ENCODE assay signal across 8 mouse cellular contexts in genomic region chr10:17726373-17726720, GRCm38 (mm10). TPM values are rescaled to one million over a fixed set of nuclear protein-coding genes. Genes with fewer than 3 reads are reported as not detected.
DNase-seq lines count a peak whose midpoint lies in the region; ATAC-seq and TF ChIP-seq lines count a peak whose summit lies in the region.

No protein-coding gene starts in this region.

- peaks cover 9% of the 10 kb centered on the region for H3K4me1 ChIP-seq in liver, adult 2 months (ENCODE audit: control insufficient read depth, insufficient read depth, low read length)
- no peaks in the 10 kb centered on the region; the same call in 1 of the 2 replicates for H3K4me1 ChIP-seq in hindbrain, embryonic 11.5 days (replicated peaks; ENCODE audit: control insufficient read depth, insufficient read depth, low read length)
- peaks cover 49% of the 10 kb centered on the region for H3K4me1 ChIP-seq in liver, embryonic 12.5 days
- peaks cover 16% of the 10 kb centered on the region for H3K4me1 ChIP-seq in stomach, embryonic 16.5 days (ENCODE audit: control insufficient read depth, insufficient read depth, low read length)

- no peak for TF ChIP-seq CTCF in liver, adult 2 months (IDR thresholded peaks at IDR 0.05; ENCODE audit: low read depth, low read length)

- no peaks in the 10 kb centered on the region for H3K27me3 ChIP-seq in liver, adult 2 months (ENCODE audit: control insufficient read depth, insufficient read depth, low read length)
- H3K27me3 ChIP-seq in hindbrain, embryonic 11.5 days (ENCODE audit: control insufficient read depth, insufficient read depth, low read length) = no peaks in the 10 kb centered on the region
- no peaks in the 10 kb centered on the region for H3K27me3 ChIP-seq in liver, embryonic 12.5 days (replicated peaks)
- no peaks in the 10 kb centered on the region for H3K27me3 ChIP-seq in stomach, embryonic 16.5 days (ENCODE audit: control insufficient read depth, insufficient read depth, low read length)

- no peak overlapping the region for H3K4me3 ChIP-seq in liver, adult 2 months (ENCODE audit: insufficient read depth, low read depth, low read length)
- H3K4me3 ChIP-seq in hindbrain, embryonic 11.5 days (ENCODE audit: low read depth, low read length) = peak overlapping the region; percentile 98
- peak overlapping the region; percentile 8; the same call in 1 of the 2 replicates for H3K4me3 ChIP-seq in liver, embryonic 12.5 days
- H3K4me3 ChIP-seq in stomach, embryonic 16.5 days (replicated peaks; ENCODE audit: low read length) = peak overlapping the region; percentile 14; the same call in 1 of the 2 replicates

- no peaks in the 10 kb centered on the region for H3K36me3 ChIP-seq in liver, adult 2 months (ENCODE audit: control insufficient read depth, insufficient read depth, low read length)
- no peaks in the 10 kb centered on the region for H3K36me3 ChIP-seq in hindbrain, embryonic 11.5 days (ENCODE audit: control insufficient read depth, insufficient read depth, low read length)
- H3K36me3 ChIP-seq in liver, embryonic 12.5 days = peaks cover 17% of the 10 kb centered on the region; the same call in 1 of the 2 replicates
- H3K36me3 ChIP-seq in stomach, embryonic 16.5 days (ENCODE audit: control insufficient read depth, insufficient read depth, low read length) = no peaks in the 10 kb centered on the region

- H3K27ac ChIP-seq in liver, adult 2 months (replicated peaks; ENCODE audit: insufficient read depth, low read depth, low read length) = peak overlapping the region; percentile 24
- 0 out of 2 replicates have a peak overlapping the region, but pooled peaks have one; percentile 24 for H3K27ac ChIP-seq in hindbrain, embryonic 11.5 days (ENCODE audit: low read depth, low read length)
- peak overlapping the region; percentile 53 for H3K27ac ChIP-seq in liver, embryonic 12.5 days
- peak overlapping the region; percentile 17 for H3K27ac ChIP-seq in stomach, embryonic 16.5 days (ENCODE audit: low read length)

- H3K9ac ChIP-seq in liver, adult 2 months (ENCODE audit: low read depth, low read length) = peak overlapping the region; percentile 12; the same call in 1 of the 2 replicates
- H3K9ac ChIP-seq in hindbrain, embryonic 11.5 days (ENCODE audit: low read depth, low read length) = peak overlapping the region; percentile 38
- no peak overlapping the region for H3K9ac ChIP-seq in liver, embryonic 12.5 days
- H3K9ac ChIP-seq in stomach, embryonic 16.5 days (ENCODE audit: low read length) = 0 out of 2 replicates have a peak overlapping the region, but pooled peaks have one; percentile 2

- no peak for TF ChIP-seq POLR2A in liver, adult 2 months (IDR thresholded peaks at IDR 0.05; ENCODE audit: extremely low read depth, insufficient read depth, low read length)

- peak; percentile 56 for DNase-seq in liver, adult 2 months (ENCODE audit: extremely low read depth, low read depth, low spot score)
- no peak for DNase-seq in liver
- peak; percentile 54 to 65 for DNase-seq in cerebellum, postnatal 25 days
- peak; percentile 32 for DNase-seq in hindbrain, embryonic 11.5 days (ENCODE audit: low spot score)
- no peak for DNase-seq in adrenal gland, postnatal 14 days
- DNase-seq in layer of hippocampus, adult 9-11 months = no peak

- peaks cover 10% of the 10 kb centered on the region; the same call in 1 of the 2 replicates for H3K79me2 ChIP-seq in liver, adult 2 months (ENCODE audit: control insufficient read depth, insufficient read depth, low read length)

- peak overlapping the region; percentile 66 for H3K4me2 ChIP-seq in hindbrain, embryonic 11.5 days (replicated peaks; ENCODE audit: low read depth, low read length)
- H3K4me2 ChIP-seq in liver, embryonic 12.5 days = peak overlapping the region; percentile 45
- H3K4me2 ChIP-seq in stomach, embryonic 16.5 days (ENCODE audit: low read depth, low read length) = peak overlapping the region; percentile 27

- H3K9me3 ChIP-seq in hindbrain, embryonic 11.5 days (ENCODE audit: control insufficient read depth, low read length) = no peaks in the 10 kb centered on the region
- H3K9me3 ChIP-seq in liver, embryonic 12.5 days (replicated peaks) = no peaks in the 10 kb centered on the region
- no peaks in the 10 kb centered on the region for H3K9me3 ChIP-seq in stomach, embryonic 16.5 days (replicated peaks; ENCODE audit: control insufficient read depth, low read length)

- WGBS in liver, adult 2 months = 44% methylated on average over 2 of the region's 2 CpGs
- whole genome bisulfite sequencing in hindbrain, embryonic 11.5 days = 37% methylated on average over 2 of the region's 2 CpGs
- WGBS in liver, embryonic 12.5 days (ENCODE audit: insufficient replicate concordance) = 63% methylated on average over 2 of the region's 2 CpGs
- WGBS in stomach, embryonic 16.5 days = 63% methylated on average over 2 of the region's 2 CpGs

- no peak for ATAC-seq in hindbrain, embryonic 11.5 days (ENCODE audit: low FRiP score)
- ATAC-seq in liver, embryonic 12.5 days = no peak
- ATAC-seq in stomach, embryonic 16.5 days (ENCODE audit: insufficient read depth, low FRiP score) = no peak

RNA-seq across cellular contexts. Expression of gene Cited2, which starts 3.3 kb away (rescaled TPM):
- 9.2 and 9.7 TPM in 2 replicates for total RNA-seq in liver, adult 2 months (2014; rRNA removed)
- 25.6 and 25.9 TPM in 2 replicates for polyA plus RNA-seq in liver, adult 2 months (2012; rRNA removed)
- 109 and 121 TPM in 2 replicates for polyA plus RNA-seq in hindbrain, embryonic 11.5 days (2014; fragmentation: Nextera tagmentation; extraction: Ambion mirVana)
- polyA plus RNA-seq in liver, embryonic 12.5 days (2016; fragmentation: Nextera tagmentation; extraction: Ambion mirVana) = 35.3 and 36.7 TPM in 2 replicates
- polyA plus RNA-seq in stomach, embryonic 16.5 days (2015; fragmentation: Nextera tagmentation; extraction: Ambion mirVana) = 19.1 and 20.7 TPM in 2 replicates
- total RNA-seq in adrenal gland, postnatal 14 days (2021) = 75.6 and 77.2 TPM in 2 replicates

Comparison
In these comparisons a context has a peak if more than half of its experiments do, and no peak if none do; other contexts are left out.
1. DNase-seq: peak in liver, adult 2 months (single experiment), cerebellum, postnatal 25 days (2 of 2) and hindbrain, embryonic 11.5 days (single experiment); none in liver (single experiment), adrenal gland, postnatal 14 days (single experiment) and layer of hippocampus, adult 9-11 months (single experiment).
2. Peak in every context shown above with its lines, with median percentiles within 50 percentile points of each other: H3K27ac ChIP-seq and H3K4me2 ChIP-seq.